Mouse (Mus musculus) MEL (cell line): Measurements from ENCODE around the gene Srsf1. TPM values are rescaled to one million over a fixed set of nuclear protein-coding genes. Genes with fewer than 3 reads are reported as not detected.

Experiments used
- DNase-seq: peaks from one replicate; pipeline ENCODE4 v3.0.0; 2011; ENCODE audit warnings: low read depth, low spot score
- H3K27ac ChIP-seq: 2 replicates; pipeline ENCODE4 v1.5.1; 2012; ENCODE audit warnings: low read depth, mild to moderate bottlenecking, control low read depth, low read length, moderate library complexity; ENCODE audit not compliant: control insufficient read depth
- H3K27me3 ChIP-seq, 2 experiments: fragments of 150-350 bp in 1 of 2; sonication (generic) in 1 of 2; 2 replicates each; pipeline ENCODE4 v1.6.1; 2012; ENCODE audit warnings: low read length in 2 of 2, mild to moderate bottlenecking in 2 of 2, improper control_type of control experiment in 1 of 2, moderate library complexity in 1 of 2; ENCODE audit not compliant: insufficient read depth in 2 of 2, control insufficient read depth in 1 of 2
- H3K36me3 ChIP-seq, 2 experiments: 2 replicates each; pipeline ENCODE4 v1.6.1; 2012 to 2014; ENCODE audit warnings: low read length in 2 of 2, improper control_type of control experiment in 1 of 2, inconsistent platforms in 1 of 2, mild to moderate bottlenecking in 1 of 2; ENCODE audit not compliant: insufficient read depth in 2 of 2, control insufficient read depth in 1 of 2
- H3K4me1 ChIP-seq, 2 experiments: fragments of 150-350 bp in 1 of 2; sonication (generic) in 1 of 2; 2 replicates each; pipeline ENCODE4 v1.6.1; 2012; ENCODE audit warnings: low read length in 2 of 2, improper control_type of control experiment in 1 of 2, mild to moderate bottlenecking in 1 of 2; ENCODE audit not compliant: insufficient read depth in 2 of 2, control insufficient read depth in 1 of 2
- H3K4me3 ChIP-seq, 2 experiments: fragments of 150-350 bp in 1 of 2; sonication (generic) in 1 of 2; 2 replicates each; pipeline ENCODE4 v1.5.1; 2012; ENCODE audit warnings: low read depth in 2 of 2, low read length in 2 of 2, mild to moderate bottlenecking in 2 of 2, moderate library complexity in 2 of 2, control low read depth in 1 of 2, improper control_type of control experiment in 1 of 2; ENCODE audit not compliant: control insufficient read depth in 1 of 2, insufficient read depth in 1 of 2
- H3K79me2 ChIP-seq: 2 replicates; pipeline ENCODE4 v1.6.1; 2012; ENCODE audit warnings: mild to moderate bottlenecking, low read length, moderate library complexity; ENCODE audit not compliant: control insufficient read depth, poor library complexity, insufficient read depth
- H3K9ac ChIP-seq: 2 replicates; pipeline ENCODE4 v1.6.1; 2012; ENCODE audit warnings: low read depth, mild to moderate bottlenecking, control low read depth, low read length, moderate library complexity; ENCODE audit not compliant: control insufficient read depth, poor library complexity, severe bottlenecking
- H3K9me3 ChIP-seq: fragments of 150-350 bp; sonication (generic); replicated peaks from 2 replicates; pipeline ENCODE4 v1.6.1; 2012; ENCODE audit warnings: mild to moderate bottlenecking, low read length, improper control_type of control experiment, moderate library complexity; ENCODE audit not compliant: insufficient read depth
- CHD2 ChIP-seq: IDR thresholded peaks from 2 replicates; pipeline ENCODE4 v1.6.1; 2011; ENCODE audit warnings: low read length, improper control_type of control experiment
- ETS1 ChIP-seq: IDR thresholded peaks from 2 replicates; pipeline ENCODE4 v1.6.1; 2012; ENCODE audit warnings: low read depth, mild to moderate bottlenecking, inconsistent platforms, low read length, improper control_type of control experiment, moderate library complexity
- GATA1 ChIP-seq: IDR thresholded peaks from 2 replicates; pipeline ENCODE4 v1.6.1; 2011; ENCODE audit warnings: low read depth, low read length, improper control_type of control experiment
- HCFC1 ChIP-seq: IDR thresholded peaks from 2 replicates; pipeline ENCODE4 v1.6.1; 2012; ENCODE audit warnings: low read depth, mild to moderate bottlenecking, inconsistent platforms, low read length, improper control_type of control experiment, moderate library complexity
- JUND ChIP-seq: IDR thresholded peaks from 2 replicates; pipeline ENCODE4 v1.6.1; 2011; ENCODE audit warnings: low read depth, mild to moderate bottlenecking, improper control_type of control experiment, low read length
- MAX ChIP-seq: IDR thresholded peaks from 2 replicates; pipeline ENCODE4 v1.6.1; 2011; ENCODE audit warnings: low read length, improper control_type of control experiment
- MAZ ChIP-seq: IDR thresholded peaks from 2 replicates; pipeline ENCODE4 v1.6.1; 2012; ENCODE audit warnings: low read depth, mild to moderate bottlenecking, inconsistent platforms, low read length, improper control_type of control experiment
- MXI1 ChIP-seq: IDR thresholded peaks from 2 replicates; pipeline ENCODE4 v1.6.1; 2011; ENCODE audit warnings: mild to moderate bottlenecking, low read depth, low read length, improper control_type of control experiment
- MYC ChIP-seq: IDR thresholded peaks from 2 replicates; pipeline ENCODE4 v1.6.1; 2011; ENCODE audit warnings: low read depth, mild to moderate bottlenecking, low read length, improper control_type of control experiment, moderate library complexity
- NELFE ChIP-seq: IDR thresholded peaks from 2 replicates; pipeline ENCODE4 v1.6.1; 2011; ENCODE audit warnings: low read depth, low read length, improper control_type of control experiment
- RAD21 ChIP-seq: IDR thresholded peaks from 2 replicates; pipeline ENCODE4 v1.6.1; 2011; ENCODE audit warnings: mild to moderate bottlenecking, low read depth, low read length, improper control_type of control experiment
- RCOR1 ChIP-seq: IDR thresholded peaks from 2 replicates; pipeline ENCODE4 v1.6.1; 2012; ENCODE audit warnings: low read depth, mild to moderate bottlenecking, inconsistent platforms, low read length, improper control_type of control experiment
- SMC3 ChIP-seq: IDR thresholded peaks from 2 replicates; pipeline ENCODE4 v1.6.1; 2011; ENCODE audit warnings: low read depth, low read length, improper control_type of control experiment
- TCF12 ChIP-seq: IDR thresholded peaks from 2 replicates; pipeline ENCODE4 v1.6.1; 2014; ENCODE audit warnings: low read depth, mild to moderate bottlenecking, inconsistent platforms, low read length, improper control_type of control experiment, moderate library complexity
- ZMIZ1 ChIP-seq: IDR thresholded peaks from 2 replicates; pipeline ENCODE4 v1.6.1; 2012; ENCODE audit warnings: low read depth, mild to moderate bottlenecking, inconsistent platforms, low read length, improper control_type of control experiment, moderate library complexity
- polyA plus RNA-seq, 2 experiments: library from polyadenylated mRNA; stranded (reverse) in 1 of 2; unstranded in 1 of 2; fragments of >175 nt in 1 of 2; fragments of >200 nt in 1 of 2; gene quantifications; 2 replicates each; pipeline versions ENCODE4 v1.2.1 to v1.2.4; 2012; ENCODE audit warnings: low replicate concordance in 2 of 2, low read depth in 1 of 2; ENCODE audit not compliant: insufficient read length in 2 of 2, insufficient read depth in 1 of 2, missing spikeins in 1 of 2
- total RNA-seq: library from RNA; depleted of rRNA; stranded (reverse); fragments of 300-350 nt; gene quantifications from 2 replicates; pipeline ENCODE4 v1.2.3, GENCODE M21; 2012

Gene Srsf1
- total and polyA plus RNA-seq, 3 experiments: 421 to 596 (median 431) TPM

DNA sequence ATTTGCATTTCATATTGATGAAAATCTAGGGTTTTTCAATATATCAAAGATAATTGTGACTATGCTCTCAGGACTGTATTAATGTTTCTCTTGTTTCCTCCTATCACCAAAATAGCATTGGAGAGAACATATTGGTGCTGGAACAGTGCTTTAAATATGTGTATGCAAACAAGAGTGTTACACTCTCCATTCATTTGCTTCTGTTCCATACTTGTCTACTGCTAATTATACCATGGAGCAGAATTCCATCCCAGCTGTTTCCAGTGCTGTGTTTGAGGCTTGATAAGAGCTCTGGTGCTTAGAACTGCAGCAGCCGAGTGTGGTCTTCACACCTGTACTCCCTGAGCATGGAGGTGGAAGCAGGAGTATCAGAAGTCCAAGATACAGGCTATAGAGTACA, 29.2 kb downstream of the Srsf1 start:
- no peaks in the 10 kb centered on the region for H3K27me3 ChIP-seq
- no peak for TF ChIP-seq MAX
- no peak for TF ChIP-seq CHD2
- no peak for TF ChIP-seq ZMIZ1
- TF ChIP-seq MXI1: no peak
- no peak for TF ChIP-seq NELFE
- no peak for TF ChIP-seq MYC
- DNase-seq: no peak
- no peak overlapping the region for H3K9ac ChIP-seq
- H3K4me3 ChIP-seq: no peak overlapping the region
- no peaks in the 10 kb centered on the region for H3K4me1 ChIP-seq
- H3K79me2 ChIP-seq: peaks cover 17% of the 10 kb centered on the region
- H3K27ac ChIP-seq: no peak overlapping the region
- H3K9me3 ChIP-seq: no peaks in the 10 kb centered on the region
- H3K36me3 ChIP-seq: peaks cover 0 to 36% of the 10 kb centered on the region in 2 experiments; a peak in 2 of 4 replicates

DNA sequence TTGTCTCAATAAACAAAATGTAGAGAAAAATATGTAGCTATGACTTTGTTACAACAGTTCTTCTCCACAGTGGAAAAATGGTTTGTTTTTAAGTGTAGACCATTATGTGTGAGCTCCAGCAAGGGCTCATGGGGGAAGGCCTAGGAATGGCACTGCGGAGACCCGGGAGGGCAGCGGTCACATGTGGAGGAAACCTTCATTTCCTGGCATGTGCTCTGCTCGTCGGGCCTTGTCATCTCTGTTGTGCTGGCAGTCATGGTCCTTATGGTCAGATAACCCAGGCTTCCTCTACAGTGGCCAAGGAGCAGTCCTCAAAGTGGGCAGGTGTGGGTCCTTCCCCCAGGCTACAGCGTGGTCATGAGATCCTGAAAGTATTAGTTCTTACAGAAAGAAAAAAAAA, 36.5 kb downstream of the Srsf1 start:
- DNase-seq: no peak
- Histone ChIP-seq H3K4me1 (no peaks in the 10 kb centered on the region), H3K27ac (no peak overlapping the region)
- TF ChIP-seq RCOR1 (no peak), RAD21 (no peak), MAZ (no peak), ETS1 (no peak), ZMIZ1 (no peak), SMC3 (no peak), GATA1 (no peak)
- TF ChIP-seq, all 39 proteins: peak for 0
- Histone ChIP-seq H3K9ac (no peak overlapping the region), H3K36me3 (peaks cover 0 to 12% of the 10 kb centered on the region in 2 experiments; a peak in 2 of 4 replicates), H3K79me2 (no peaks in the 10 kb centered on the region), H3K4me3 (no peak overlapping the region), H3K27me3 (no peaks in the 10 kb centered on the region), H3K9me3 (no peaks in the 10 kb centered on the region)

GRCm38 (mm10) chr11:88086737-88087627, 39.8 kb downstream of the Srsf1 start:
- no peaks in the 10 kb centered on the region for H3K4me1 ChIP-seq

More at GRCm38 (mm10) chr11:88086737-88087627, 39.8 kb downstream of the Srsf1 start:
- Histone ChIP-seq H3K36me3 (no peaks in the 10 kb centered on the region; a peak in 1 of 4 replicates), H3K79me2 (no peaks in the 10 kb centered on the region), H3K27me3 (no peaks in the 10 kb centered on the region), H3K9me3 (no peaks in the 10 kb centered on the region), H3K27ac (no peak overlapping the region), H3K4me3 (no peak overlapping the region), H3K9ac (no peak overlapping the region)
- TF ChIP-seq TCF12 (no peak), HCFC1 (no peak), ZMIZ1 (no peak), JUND (no peak)
- no peak for DNase-seq
